Mouse (Mus musculus): ENCODE measurements at regions not wholly inside any gene's neighbourhood (a gene's known extent, or its start where the extent isn't known, plus 50 kb on each side); places are given as distances from the start of the nearest gene placed in this dataset.

- Histone ChIP-seq H3K27me3 (no peaks in the 10 kb centered on the region), H3K36me3 (no peaks in the 10 kb centered on the region), H3K9me3 (no peaks in the 10 kb centered on the region), H3K4me2 (replicated peaks) (no peak overlapping the region), H3K27ac (replicated peaks) (no peak overlapping the region), H3K9ac (replicated peaks) (no peak overlapping the region), H3K4me3 (no peak overlapping the region), H3K4me1 (no peaks in the 10 kb centered on the region)
- WGBS, result 89% methylated on average over 6 of the region's 6 CpGs
- ATAC-seq (ENCODE audit: low FRiP score, low read depth), result no peak
These were observed 82.6 kb upstream of the Samsn1 start for GRCm38 (mm10) chr16:76104673-76105072.

- H3K27me3 ChIP-seq, result no peaks in the 10 kb centered on the region
- no peak for ATAC-seq (ENCODE audit: low FRiP score, low read depth)
- H3K9ac ChIP-seq (replicated peaks), result no peak overlapping the region
- no peak overlapping the region for H3K27ac ChIP-seq (replicated peaks)
- H3K36me3 ChIP-seq, result no peaks in the 10 kb centered on the region
- no peak overlapping the region for H3K4me2 ChIP-seq (replicated peaks)
- H3K9me3 ChIP-seq, result no peaks in the 10 kb centered on the region
- WGBS, result 79% methylated on average over 3 of the region's 3 CpGs
- no peaks in the 10 kb centered on the region for H3K4me1 ChIP-seq
- H3K4me3 ChIP-seq, result no peak overlapping the region
These were observed 79.7 kb upstream of the Samsn1 start for GRCm38 (mm10) chr16:76101773-76102172.

GRCm38 (mm10) chr16:76097808-76098207 lies 75.7 kb upstream of the Samsn1 start:
- Histone ChIP-seq H3K27me3 (no peaks in the 10 kb centered on the region), H3K4me3 (no peak overlapping the region), H3K4me1 (no peaks in the 10 kb centered on the region), H3K9ac (replicated peaks) (no peak overlapping the region), H3K27ac (replicated peaks) (no peak overlapping the region), H3K36me3 (no peaks in the 10 kb centered on the region), H3K9me3 (no peaks in the 10 kb centered on the region), H3K4me2 (replicated peaks) (no peak overlapping the region)
- 90% methylated on average over 9 of the region's 9 CpGs for WGBS
- no peak for ATAC-seq (ENCODE audit: low FRiP score, low read depth)

GRCm38 (mm10) chr16:76096363-76096762 lies 74.3 kb upstream of the Samsn1 start:
- H3K9me3 ChIP-seq, result no peaks in the 10 kb centered on the region
- no peak overlapping the region for H3K4me2 ChIP-seq (replicated peaks)

GRCm38 (mm10) chr16:76085363-76085762 lies 63.3 kb upstream of the Samsn1 start:
- Histone ChIP-seq H3K4me1 (no peaks in the 10 kb centered on the region), H3K9ac (replicated peaks) (no peak overlapping the region), H3K4me2 (replicated peaks) (no peak overlapping the region), H3K27me3 (no peaks in the 10 kb centered on the region), H3K36me3 (no peaks in the 10 kb centered on the region), H3K9me3 (no peaks in the 10 kb centered on the region), H3K4me3 (no peak overlapping the region), H3K27ac (replicated peaks) (no peak overlapping the region)
- 92% methylated on average over 4 of the region's 4 CpGs for WGBS
- ATAC-seq (ENCODE audit: low FRiP score, low read depth), result no peak

More at GRCm38 (mm10) chr16:76096363-76096762, 74.3 kb upstream of the Samsn1 start:
- H3K36me3 ChIP-seq, result no peaks in the 10 kb centered on the region
- no peak for ATAC-seq (ENCODE audit: low FRiP score, low read depth)
- no peaks in the 10 kb centered on the region for H3K27me3 ChIP-seq
- no peak overlapping the region for H3K4me3 ChIP-seq
- H3K9ac ChIP-seq (replicated peaks), result no peak overlapping the region
- H3K27ac ChIP-seq (replicated peaks), result no peak overlapping the region
- WGBS, result 88% methylated on average over 4 of the region's 4 CpGs
- H3K4me1 ChIP-seq, result no peaks in the 10 kb centered on the region

GRCm38 (mm10) chr16:76082465-76082864 lies 60.4 kb upstream of the Samsn1 start:
- WGBS, result 78% methylated on average over 4 of the region's 4 CpGs
- no peaks in the 10 kb centered on the region for H3K4me1 ChIP-seq

DNA sequence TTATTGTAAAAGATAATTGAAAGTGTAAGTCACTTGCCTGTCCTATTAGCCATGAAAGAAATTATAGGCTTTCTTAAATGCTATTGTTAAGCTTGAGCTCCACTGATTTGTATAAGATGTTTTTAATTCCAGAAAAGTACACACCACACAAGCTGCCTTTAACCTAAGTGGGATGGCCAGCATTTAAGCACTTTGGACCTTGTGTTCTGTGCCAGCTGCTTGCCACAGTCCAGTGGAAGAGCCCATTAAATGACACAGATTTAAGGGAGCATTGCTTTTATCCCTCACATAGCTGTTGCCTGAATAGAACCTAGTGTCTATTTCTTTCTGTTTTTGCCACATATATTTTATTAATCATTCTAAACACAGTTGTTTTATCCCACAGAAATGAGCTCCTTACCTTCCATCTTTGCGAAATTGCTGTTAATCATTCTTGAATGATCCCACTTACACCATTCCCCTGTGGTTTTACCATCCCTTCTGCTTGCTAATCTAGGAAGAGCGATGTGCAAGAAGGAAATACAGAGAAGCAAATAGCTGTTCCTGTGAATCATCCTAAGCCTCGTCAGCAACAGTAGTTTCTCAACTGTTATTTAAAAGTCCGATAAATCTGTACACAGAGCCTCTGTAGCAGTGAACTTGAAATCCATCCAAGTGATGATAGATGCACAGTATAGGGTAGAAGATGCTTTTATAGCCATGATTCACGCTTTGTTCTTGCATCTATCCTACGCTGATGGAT lies 57.9 kb upstream of the Samsn1 start:
- Histone ChIP-seq H3K9ac (replicated peaks) (no peak overlapping the region), H3K27me3 (no peaks in the 10 kb centered on the region), H3K4me1 (no peaks in the 10 kb centered on the region), H3K4me2 (replicated peaks) (no peak overlapping the region), H3K36me3 (no peaks in the 10 kb centered on the region), H3K27ac (replicated peaks) (no peak overlapping the region), H3K4me3 (no peak overlapping the region), H3K9me3 (no peaks in the 10 kb centered on the region)
- ATAC-seq (ENCODE audit: low FRiP score, low read depth), result no peak
- WGBS, result 90% methylated on average over 6 of the region's 6 CpGs

More at GRCm38 (mm10) chr16:76082465-76082864, 60.4 kb upstream of the Samsn1 start:
- no peak for ATAC-seq (ENCODE audit: low FRiP score, low read depth)
- Histone ChIP-seq H3K9ac (replicated peaks) (no peak overlapping the region), H3K4me3 (no peak overlapping the region), H3K27ac (replicated peaks) (no peak overlapping the region), H3K36me3 (no peaks in the 10 kb centered on the region), H3K4me2 (replicated peaks) (no peak overlapping the region), H3K9me3 (no peaks in the 10 kb centered on the region), H3K27me3 (no peaks in the 10 kb centered on the region)

DNA sequence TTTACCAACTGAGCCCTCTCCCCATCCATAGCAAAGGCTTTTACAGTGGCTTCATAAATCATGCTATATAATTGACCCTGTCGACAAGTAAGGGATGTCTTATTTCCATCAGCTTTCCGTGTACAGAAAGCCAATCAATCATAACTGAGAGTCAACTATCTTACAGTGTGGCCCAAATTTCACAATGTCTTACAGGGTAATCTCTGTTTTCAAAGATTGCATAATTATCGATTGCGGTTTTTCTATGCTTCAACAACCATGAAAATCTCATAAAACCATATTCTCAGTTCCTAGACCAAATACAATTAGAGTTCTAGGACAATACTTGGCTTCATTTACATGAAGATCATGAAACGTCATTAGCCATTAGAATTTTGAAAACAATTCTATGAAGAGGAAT lies 56.1 kb upstream of the Samsn1 start:
- H3K9ac ChIP-seq (replicated peaks), result no peak overlapping the region

DNA sequence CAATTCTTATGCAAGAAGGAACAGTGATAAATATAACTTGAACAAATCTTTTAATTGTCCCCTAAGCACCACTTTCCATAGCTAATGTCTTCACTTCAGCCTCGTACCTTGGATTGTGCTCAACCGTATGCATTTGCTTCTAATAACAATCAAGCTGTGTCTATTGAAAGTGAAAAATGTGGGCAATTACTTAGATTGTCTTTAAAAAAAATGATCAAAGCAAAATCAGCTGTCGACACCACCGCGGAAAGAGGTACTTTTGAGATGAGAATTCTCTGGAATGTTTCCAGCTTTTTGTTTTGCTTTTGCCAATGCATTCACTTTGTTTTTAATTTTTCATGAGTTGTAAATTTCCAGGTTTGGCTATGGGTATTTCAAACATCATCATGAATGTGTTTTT lies 54.1 kb upstream of the Samsn1 start:
- Histone ChIP-seq H3K36me3 (no peaks in the 10 kb centered on the region), H3K9ac (replicated peaks) (no peak overlapping the region), H3K4me2 (replicated peaks) (no peak overlapping the region), H3K9me3 (no peaks in the 10 kb centered on the region), H3K4me1 (no peaks in the 10 kb centered on the region), H3K4me3 (no peak overlapping the region), H3K27me3 (no peaks in the 10 kb centered on the region), H3K27ac (replicated peaks) (no peak overlapping the region)
- ATAC-seq (ENCODE audit: low FRiP score, low read depth), result no peak
- 82% methylated on average over 5 of the region's 5 CpGs for WGBS

More for the DNA sequence above, 56.1 kb upstream of the Samsn1 start:
- no peaks in the 10 kb centered on the region for H3K36me3 ChIP-seq
- H3K27ac ChIP-seq (replicated peaks), result no peak overlapping the region
- no peak overlapping the region for H3K4me3 ChIP-seq
- H3K4me1 ChIP-seq, result no peaks in the 10 kb centered on the region
- H3K9me3 ChIP-seq, result no peaks in the 10 kb centered on the region
- ATAC-seq (ENCODE audit: low FRiP score, low read depth), result no peak
- no peak overlapping the region for H3K4me2 ChIP-seq (replicated peaks)
- H3K27me3 ChIP-seq, result no peaks in the 10 kb centered on the region
- WGBS, result 87% methylated on average over 5 of the region's 5 CpGs
